Comparison of ENCODE assay signal across 8 mouse cellular contexts in genomic region chr11:83302124-83302523, GRCm38 (mm10). TPM values are rescaled to one million over a fixed set of nuclear protein-coding genes. Genes with fewer than 3 reads are reported as not detected.
A peak's percentile ranks its signal among the peaks of the same experiment; 100 is the strongest.
DNase-seq lines count a peak whose midpoint lies in the region; ATAC-seq and TF ChIP-seq lines count a peak whose summit lies in the region.

No protein-coding gene starts in this region.

- H3K79me2 ChIP-seq in heart, adult 2 months (replicated peaks; ENCODE audit: control insufficient read depth, insufficient read depth, low read length), result peaks cover 6% of the 10 kb centered on the region; the same call in 1 of the 2 replicates
- peaks cover 20% of the 10 kb centered on the region; the same call in 1 of the 2 replicates for H3K79me2 ChIP-seq in liver, adult 2 months (ENCODE audit: control insufficient read depth, insufficient read depth, low read length)

- H3K4me3 ChIP-seq in heart, adult 2 months, result peak overlapping the region; percentile 59
- H3K4me3 ChIP-seq in E14TG2a.4 (replicated peaks; ENCODE audit: low read length), result peak overlapping the region; percentile 98
- H3K4me3 ChIP-seq in forebrain, embryonic 15.5 days, result peak overlapping the region; percentile 73
- H3K4me3 ChIP-seq in liver, adult 2 months (ENCODE audit: insufficient read depth, low read depth, low read length), result peak overlapping the region; percentile 89
- peak overlapping the region; percentile 77 for H3K4me3 ChIP-seq in olfactory bulb, adult 2 months (ENCODE audit: insufficient read depth, low read depth, low read length)

- TF ChIP-seq EP300 in heart, adult 2 months (IDR thresholded peaks at IDR 0.05; ENCODE audit: insufficient read depth, low read depth, low read length), result no peak

- peak overlapping the region; percentile 37; the same call in 1 of the 2 replicates for H3K9ac ChIP-seq in heart, adult 2 months (ENCODE audit: low read depth, low read length)
- peak overlapping the region; percentile 79 for H3K9ac ChIP-seq in forebrain, embryonic 15.5 days (replicated peaks)
- H3K9ac ChIP-seq in liver, adult 2 months (ENCODE audit: low read depth, low read length), result peak overlapping the region; percentile 25

- intact Hi-C loops in heart, adult 2 months (cut with DNase I), result no loop called here
- intact Hi-C loops in heart, postnatal 10 days (cut with DNase I), result no loop called here
- intact Hi-C loops in left cerebral cortex, postnatal 10 days (cut with DNase I), result no loop called here

- no peak for TF ChIP-seq POLR2A in heart, adult 2 months (IDR thresholded peaks at IDR 0.05; ENCODE audit: insufficient read depth, low read depth, low read length)
- TF ChIP-seq POLR2A in liver, adult 2 months (IDR thresholded peaks at IDR 0.05; ENCODE audit: extremely low read depth, insufficient read depth, low read length), result no peak
- no peak for TF ChIP-seq POLR2A in olfactory bulb, adult 2 months (IDR thresholded peaks at IDR 0.05; ENCODE audit: insufficient read depth, low read depth, low read length)

- H3K4me2 ChIP-seq in forebrain, embryonic 15.5 days (replicated peaks), result peak overlapping the region; percentile 48

- peaks cover 5% of the 10 kb centered on the region for H3K4me1 ChIP-seq in heart, adult 2 months (ENCODE audit: control insufficient read depth, insufficient read depth, low read length)
- H3K4me1 ChIP-seq in E14TG2a.4 (replicated peaks; ENCODE audit: low read depth, low read length), result peaks cover 45% of the 10 kb centered on the region
- peaks cover 45% of the 10 kb centered on the region for H3K4me1 ChIP-seq in forebrain, embryonic 15.5 days
- peaks cover 4% of the 10 kb centered on the region for H3K4me1 ChIP-seq in liver, adult 2 months (ENCODE audit: control insufficient read depth, insufficient read depth, low read length)
- H3K4me1 ChIP-seq in olfactory bulb, adult 2 months (ENCODE audit: control insufficient read depth, insufficient read depth, low read length), result peaks cover 7% of the 10 kb centered on the region; the same call in 1 of the 2 replicates

- DNase-seq in heart, adult 2 months, result peak in 1 of 2 experiments; percentile 23
- DNase-seq in heart, postnatal 10 days, result no peak
- no peak for DNase-seq in liver, adult 2 months (ENCODE audit: extremely low read depth, low read depth, low spot score)
- no peak for DNase-seq in left cerebral cortex, postnatal 10 days (ENCODE audit: extremely low spot score in 1 of 2, low spot score in 2 of 2)

- H3K27me3 ChIP-seq in heart, adult 2 months (ENCODE audit: control insufficient read depth, insufficient read depth, low read length), result no peaks in the 10 kb centered on the region
- H3K27me3 ChIP-seq in E14TG2a.4 (ENCODE audit: insufficient read depth, low read length), result no peaks in the 10 kb centered on the region
- H3K27me3 ChIP-seq in forebrain, embryonic 15.5 days, result no peaks in the 10 kb centered on the region
- no peaks in the 10 kb centered on the region for H3K27me3 ChIP-seq in liver, adult 2 months (ENCODE audit: control insufficient read depth, insufficient read depth, low read length)

- H3K27ac ChIP-seq in heart, adult 2 months, result peak overlapping the region; percentile 83
- H3K27ac ChIP-seq in forebrain, embryonic 15.5 days (replicated peaks), result peak overlapping the region; percentile 95
- H3K27ac ChIP-seq in liver, adult 2 months (replicated peaks; ENCODE audit: insufficient read depth, low read depth, low read length), result no peak overlapping the region
- H3K27ac ChIP-seq in olfactory bulb, adult 2 months (ENCODE audit: insufficient read depth, low read depth, low read length), result peak overlapping the region; percentile 67

- no peak for ATAC-seq in forebrain, embryonic 15.5 days (replicated peaks)
- ATAC-seq in monocyte, adult 5-6 weeks (replicated peaks; ENCODE audit: insufficient number of reproducible peaks, low FRiP score, low TSS enrichment, poor library complexity, severe bottlenecking), result no peak

- no peaks in the 10 kb centered on the region for H3K9me3 ChIP-seq in E14TG2a.4 (ENCODE audit: low read length)
- no peaks in the 10 kb centered on the region for H3K9me3 ChIP-seq in forebrain, embryonic 15.5 days

- WGBS in heart, adult 2 months, result 5% methylated on average over 10 of the region's 10 CpGs
- WGBS in forebrain, embryonic 15.5 days, result 5% methylated on average over 10 of the region's 10 CpGs
- 5% methylated on average over 10 of the region's 10 CpGs for WGBS in liver, adult 2 months
- WGBS in olfactory bulb, adult 2 months, result 5% methylated on average over 10 of the region's 10 CpGs

- H3K36me3 ChIP-seq in heart, adult 2 months (ENCODE audit: control insufficient read depth, insufficient read depth, low read length), result no peaks in the 10 kb centered on the region; the same call in none of the 2 replicates
- peaks cover 16% of the 10 kb centered on the region for H3K36me3 ChIP-seq in E14TG2a.4 (ENCODE audit: insufficient read depth, low read length)
- H3K36me3 ChIP-seq in forebrain, embryonic 15.5 days, result no peaks in the 10 kb centered on the region
- peaks cover 2% of the 10 kb centered on the region; the same call in 1 of the 2 replicates for H3K36me3 ChIP-seq in liver, adult 2 months (ENCODE audit: control insufficient read depth, insufficient read depth, low read length)

- TF ChIP-seq CTCF in heart, adult 2 months (IDR thresholded peaks at IDR 0.05), result no peak; the same call in 1 of the 2 replicates
- TF ChIP-seq CTCF in E14TG2a.4 (conservative IDR thresholded peaks at IDR 0.05; ENCODE audit: low read length), result no peak
- no peak for TF ChIP-seq CTCF in liver, adult 2 months (IDR thresholded peaks at IDR 0.05; ENCODE audit: low read depth, low read length)
- TF ChIP-seq CTCF in olfactory bulb, adult 2 months (IDR thresholded peaks at IDR 0.05; ENCODE audit: insufficient read depth, low read depth, low read length), result no peak

RNA-seq across cellular contexts. Expression of gene Pex12, which starts 0.3 kb away (rescaled TPM):
- 10 to 100 TPM in 1 of 2 experiments, 1 to 10 TPM in 1; 8.7 to 13.5 TPM for total RNA-seq in heart, adult 2 months (2021)
- polyA plus RNA-seq in heart, adult 2 months (2012; rRNA removed), result 7.2 and 8.6 TPM in 2 replicates
- 10 to 100 TPM; 12.8 to 12.9 TPM for total RNA-seq in heart, postnatal 10 days (2021)
- 20.2 and 20.3 TPM in 2 replicates for polyA plus RNA-seq in forebrain, embryonic 15.5 days (2015; fragmentation: Nextera tagmentation; extraction: Ambion mirVana)
- total RNA-seq in liver, adult 2 months (2014; rRNA removed), result 4.3 and 5.5 TPM in 2 replicates
- polyA plus RNA-seq in liver, adult 2 months (2012; rRNA removed), result 7.9 and 10.1 TPM in 2 replicates
- polyA plus RNA-seq in olfactory bulb, adult 2 months (2012; ENCODE audit: insufficient read depth, insufficient read length, low replicate concordance, missing spikeins), result not detected in 2 replicates
- total RNA-seq in monocyte, adult 5-6 weeks (2017), result 3.8 to 5.7 TPM (median 4.9 TPM) in 3 replicates
- 10 to 100 TPM in 1 of 2 experiments, 1 to 10 TPM in 1; 7.2 to 11.8 TPM for total RNA-seq in left cerebral cortex, postnatal 10 days (2021)

RNA-seq across cellular contexts. Expression of gene Ap2b1, which starts 3.3 kb away (rescaled TPM):
- 10 to 100 TPM; 42.2 to 43.6 TPM for total RNA-seq in heart, adult 2 months (2021)
- polyA plus RNA-seq in heart, adult 2 months (2012; rRNA removed), result 16.3 and 27.8 TPM in 2 replicates
- 10 to 100 TPM; 73.2 to 81.4 TPM for total RNA-seq in heart, postnatal 10 days (2021)
- polyA plus RNA-seq in forebrain, embryonic 15.5 days (2015; fragmentation: Nextera tagmentation; extraction: Ambion mirVana), result 106 and 107 TPM in 2 replicates
- 25.4 and 31.3 TPM in 2 replicates for total RNA-seq in liver, adult 2 months (2014; rRNA removed)
- polyA plus RNA-seq in liver, adult 2 months (2012; rRNA removed), result 16.2 and 16.3 TPM in 2 replicates
- polyA plus RNA-seq in olfactory bulb, adult 2 months (2012; ENCODE audit: insufficient read depth, insufficient read length, low replicate concordance, missing spikeins), result 546 TPM in 1 of 2 replicates, not detected in the other
- total RNA-seq in monocyte, adult 5-6 weeks (2017), result 58.0 to 88.4 TPM (median 71.4 TPM) in 3 replicates
- 100 to 1,000 TPM; 326 to 342 TPM for total RNA-seq in left cerebral cortex, postnatal 10 days (2021)

RNA-seq across cellular contexts. Expression of gene Slfn14, which starts 15.6 kb away (rescaled TPM):
- total RNA-seq in heart, adult 2 months (2021), result under 1 TPM in 1 of 2 experiments, not detected in 1; 0.14 TPM
- not detected in 2 replicates for polyA plus RNA-seq in heart, adult 2 months (2012; rRNA removed)
- under 1 TPM; 0.10 to 0.15 TPM for total RNA-seq in heart, postnatal 10 days (2021)
- 0.06 TPM in 1 of 2 replicates, not detected in the other for polyA plus RNA-seq in forebrain, embryonic 15.5 days (2015; fragmentation: Nextera tagmentation; extraction: Ambion mirVana)
- not detected in 2 replicates for total RNA-seq in liver, adult 2 months (2014; rRNA removed)
- polyA plus RNA-seq in liver, adult 2 months (2012; rRNA removed), result not detected in 2 replicates
- not detected in 2 replicates for polyA plus RNA-seq in olfactory bulb, adult 2 months (2012; ENCODE audit: insufficient read depth, insufficient read length, low replicate concordance, missing spikeins)
- total RNA-seq in monocyte, adult 5-6 weeks (2017), result 0.29 to 0.86 TPM (median 0.43 TPM) in 3 replicates
- under 1 TPM in 1 of 2 experiments, not detected in 1; 0.11 TPM for total RNA-seq in left cerebral cortex, postnatal 10 days (2021)

Comparison
In these comparisons a context has a peak if more than half of its experiments do, and no peak if none do; other contexts are left out.
1. H3K9ac ChIP-seq: peak in every context shown above with its lines; median percentile 79 in forebrain, embryonic 15.5 days; 37 in heart, adult 2 months; 25 in liver, adult 2 months.